Mouse (Mus musculus) midbrain, postnatal 0 days (tissue): ENCODE measurements at regions not wholly inside any gene's neighbourhood (a gene's known extent, or its start where the extent isn't known, plus 50 kb on each side); places are given as distances from the start of the nearest gene placed in this dataset.
"Not testable (repeated sequence)": the region's sequence is repeated elsewhere in the genome, so short reads cannot be mapped to it uniquely, and the experiment has no call there.

Source experiments
- ATAC-seq: fragments of 200-750 bp; cut with Nextera tagmentation; 2 replicates; pipeline ENCODE4 v1.8.0; 2017; ENCODE audit warnings: moderate number of reproducible peaks, mild to moderate bottlenecking, moderate TSS enrichment, moderate library complexity; ENCODE audit not compliant: low FRiP score
- DNase-seq: peaks from one replicate; pipeline ENCODE4 v3.0.0-alpha.2; 2015; ENCODE audit warnings: low spot score
- H3K27ac ChIP-seq: fragments of 300-500 bp; sonication (generic); 2 replicates; pipeline ENCODE4 v1.5.1; 2014; ENCODE audit warnings: low read depth, mild to moderate bottlenecking, low read length, mixed read lengths
- H3K27me3 ChIP-seq: fragments of 300-500 bp; sonication (generic); 2 replicates; pipeline ENCODE4 v1.6.1; 2014; ENCODE audit warnings: low read length, control low read depth, mixed read lengths; ENCODE audit not compliant: insufficient read depth
- H3K36me3 ChIP-seq: fragments of 300-500 bp; sonication (generic); 2 replicates; pipeline ENCODE4 v1.6.1; 2014; ENCODE audit warnings: low read length, control low read depth, mixed read lengths; ENCODE audit not compliant: insufficient read depth
- H3K4me1 ChIP-seq: fragments of 300-500 bp; sonication (generic); 2 replicates; pipeline ENCODE4 v1.6.1; 2014; ENCODE audit warnings: mild to moderate bottlenecking, control low read depth, antibody characterized with exemption, low read length, mixed read lengths; ENCODE audit not compliant: insufficient read depth
- H3K4me2 ChIP-seq: fragments of 300-500 bp; sonication (generic); 2 replicates; pipeline ENCODE4 v1.6.1; 2014; ENCODE audit warnings: low read depth, mild to moderate bottlenecking, low read length, mixed read lengths; ENCODE audit not compliant: poor library complexity, severe bottlenecking
- H3K4me3 ChIP-seq: fragments of 300-500 bp; sonication (generic); 2 replicates; pipeline ENCODE4 v1.5.1; 2014; ENCODE audit warnings: low read depth, mild to moderate bottlenecking, low read length, moderate library complexity
- H3K9ac ChIP-seq: fragments of 300-500 bp; sonication (generic); replicated peaks from 2 replicates; pipeline ENCODE4 v1.6.1; 2014; ENCODE audit warnings: mild to moderate bottlenecking, low read length, moderate library complexity, mixed read lengths; ENCODE audit not compliant: poor library complexity, severe bottlenecking
- H3K9me3 ChIP-seq: fragments of 300-500 bp; sonication (generic); 2 replicates; pipeline ENCODE4 v1.6.1; 2016; ENCODE audit warnings: low read length, control low read depth
- CTCF ChIP-seq: IDR thresholded peaks from 2 replicates; pipeline ENCODE4 v1.5.1; 2016; ENCODE audit warnings: antibody characterized with exemption, mild to moderate bottlenecking
- WGBS: fragments of 180-500 bp; shearing (Covaris S2); extraction: QIAGEN DNeasy Blood & Tissue Kit; methylation state at CpG from one replicate; pipeline ENCODE4 v1.1.7; 2014; 5-methylcytosine and 5-hydroxymethylcytosine counted together

DNA sequence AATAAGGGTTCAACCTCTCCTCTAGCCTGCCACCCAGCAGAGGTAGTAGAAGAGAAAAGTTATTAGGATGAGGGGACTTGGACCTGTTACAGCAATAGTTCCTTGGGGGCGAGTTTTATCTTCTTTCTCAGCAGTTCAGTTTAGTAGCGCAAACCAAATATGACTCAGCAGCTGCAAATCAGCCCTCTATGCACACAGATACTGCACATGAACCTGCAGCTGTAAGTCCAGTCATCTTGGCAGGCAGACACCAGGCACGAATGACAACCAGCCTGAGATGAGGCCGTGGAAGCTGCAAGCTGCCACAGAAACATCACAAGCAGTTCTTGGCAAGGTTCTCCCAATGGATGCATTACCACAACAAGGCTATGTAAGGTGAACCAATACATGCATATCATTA is 327.0 kb upstream of the Akr1e1 start:
- ATAC-seq, result no peak
- TF ChIP-seq CTCF, result no peak
- 77% methylated on average over 4 of the region's 4 CpGs for WGBS

DNA sequence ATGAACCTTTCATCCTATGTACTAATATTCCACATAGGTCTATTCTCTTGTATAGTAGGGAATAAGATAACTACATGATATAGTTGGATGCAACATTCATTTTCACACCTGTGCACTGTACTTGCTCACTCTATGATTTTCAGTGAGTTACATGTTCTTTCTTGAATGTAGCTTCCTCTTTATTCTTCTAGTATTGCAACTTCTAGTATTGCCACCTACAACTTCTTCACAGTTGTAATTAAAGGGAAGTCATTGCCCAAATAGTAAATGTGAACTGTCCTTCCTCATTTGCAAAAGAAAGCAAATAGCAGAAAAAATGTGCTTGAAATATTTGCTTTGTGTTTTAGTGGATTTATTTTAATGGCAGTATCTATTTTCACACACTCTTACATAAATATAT is 330.9 kb upstream of the Akr1e1 start:
- no peak for DNase-seq
- H3K27ac ChIP-seq, result no peak overlapping the region
- no peak overlapping the region for H3K4me3 ChIP-seq
- no peaks in the 10 kb centered on the region for H3K9me3 ChIP-seq
- no peak overlapping the region for H3K4me2 ChIP-seq
- no peaks in the 10 kb centered on the region for H3K4me1 ChIP-seq
- H3K27me3 ChIP-seq, result no peaks in the 10 kb centered on the region
- no peak overlapping the region for H3K9ac ChIP-seq
- no peak for ATAC-seq
- TF ChIP-seq CTCF, result no peak
- H3K36me3 ChIP-seq, result no peaks in the 10 kb centered on the region

More for the DNA sequence above, 327.0 kb upstream of the Akr1e1 start:
- H3K4me1 ChIP-seq, result no peaks in the 10 kb centered on the region
- H3K4me2 ChIP-seq, result no peak overlapping the region
- H3K9me3 ChIP-seq, result no peaks in the 10 kb centered on the region
- H3K36me3 ChIP-seq, result no peaks in the 10 kb centered on the region
- H3K27me3 ChIP-seq, result no peaks in the 10 kb centered on the region
- no peak overlapping the region for H3K9ac ChIP-seq
- no peak overlapping the region for H3K27ac ChIP-seq
- no peak for DNase-seq
- H3K4me3 ChIP-seq, result no peak overlapping the region

DNA sequence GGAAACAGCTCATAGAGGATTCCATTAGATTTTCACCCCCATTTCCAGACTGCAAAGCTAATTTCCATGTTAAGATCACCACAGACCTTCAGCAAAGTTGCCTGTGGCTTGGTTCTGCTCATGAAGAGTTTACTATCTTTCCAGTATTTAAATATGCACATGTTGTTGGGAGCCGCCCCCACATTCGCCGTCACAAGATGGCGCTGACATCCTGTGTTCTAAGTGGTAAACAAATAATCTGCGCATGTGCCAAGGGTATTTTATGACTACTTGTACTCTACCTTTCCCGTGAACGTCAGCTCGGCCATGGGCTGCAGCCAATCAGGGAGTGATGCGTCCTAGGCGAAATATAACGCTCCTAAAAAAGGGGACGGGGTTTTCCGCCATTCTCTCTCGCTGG is 333.5 kb upstream of the Akr1e1 start:
- not testable (repeated sequence) for H3K4me1 ChIP-seq, H3K9ac ChIP-seq, H3K36me3 ChIP-seq, H3K4me3 ChIP-seq, H3K4me2 ChIP-seq, H3K27ac ChIP-seq, H3K27me3 ChIP-seq, H3K9me3 ChIP-seq
- peak; percentile 52 for TF ChIP-seq CTCF
- peak; percentile 23 for DNase-seq
- WGBS, result 7% methylated on average over 5 of the region's 14 CpGs
- peak; percentile 66 for ATAC-seq

DNA sequence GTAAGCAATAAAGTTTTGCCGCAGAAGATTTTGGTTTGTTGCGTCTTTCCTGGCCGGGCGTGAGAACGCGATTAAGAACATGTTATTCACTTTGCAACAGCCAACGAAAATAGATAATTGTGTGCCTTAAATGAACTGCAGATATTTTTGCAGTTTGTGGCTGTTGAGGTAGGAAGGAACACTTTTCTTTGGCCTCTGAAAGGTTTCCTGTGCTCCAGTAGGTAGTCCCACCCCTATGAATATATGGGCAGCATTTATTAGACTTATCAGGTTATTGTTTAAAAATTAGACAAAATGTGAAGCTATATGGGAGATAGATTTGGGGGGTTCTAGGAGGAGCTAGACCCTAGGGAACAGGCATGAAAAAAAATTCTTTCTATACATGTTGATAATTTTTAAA is 334.1 kb upstream of the Akr1e1 start:
- Histone ChIP-seq H3K9me3 (no peaks in the 10 kb centered on the region), H3K36me3 (no peaks in the 10 kb centered on the region), H3K4me1 (no peaks in the 10 kb centered on the region), H3K4me3 (peak overlapping the region; percentile 34), H3K9ac (no peak overlapping the region), H3K27ac (no peak overlapping the region), H3K27me3 (no peaks in the 10 kb centered on the region), H3K4me2 (peak overlapping the region; percentile 48)
- TF ChIP-seq CTCF, result no peak
- 37% methylated on average over 7 of the region's 7 CpGs for WGBS
- DNase-seq (no peak), ATAC-seq (no peak)

DNA sequence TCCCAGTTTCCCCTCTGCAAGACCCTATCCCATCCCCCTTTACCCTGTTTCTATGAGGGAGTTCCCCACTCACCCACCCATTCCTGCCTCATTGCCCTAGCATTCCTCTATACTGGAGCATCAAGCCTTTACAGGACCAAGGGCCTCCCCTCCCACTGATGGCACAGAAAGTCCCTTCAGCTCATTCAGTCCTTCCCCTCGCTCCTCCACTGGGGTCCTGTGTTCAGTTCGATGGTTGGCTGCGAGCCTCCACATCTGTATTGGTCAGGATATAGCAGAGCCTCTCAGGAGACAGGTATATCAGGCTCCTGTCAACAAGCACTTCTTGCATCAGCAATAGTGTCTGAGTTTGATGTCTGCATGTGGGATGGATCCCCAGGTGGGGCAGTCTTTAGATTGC is 346.4 kb upstream of the Akr1e1 start:
- no peak for ATAC-seq
- no peaks in the 10 kb centered on the region for H3K27me3 ChIP-seq
- WGBS, result 87% methylated on average over 3 of the region's 3 CpGs
- H3K36me3 ChIP-seq, result no peaks in the 10 kb centered on the region
- no peak overlapping the region for H3K9ac ChIP-seq
- H3K4me2 ChIP-seq, result no peak overlapping the region
- TF ChIP-seq CTCF, result no peak
- H3K27ac ChIP-seq, result no peak overlapping the region
- no peak for DNase-seq
- no peaks in the 10 kb centered on the region for H3K4me1 ChIP-seq
- H3K9me3 ChIP-seq, result no peaks in the 10 kb centered on the region
- no peak overlapping the region for H3K4me3 ChIP-seq

DNA sequence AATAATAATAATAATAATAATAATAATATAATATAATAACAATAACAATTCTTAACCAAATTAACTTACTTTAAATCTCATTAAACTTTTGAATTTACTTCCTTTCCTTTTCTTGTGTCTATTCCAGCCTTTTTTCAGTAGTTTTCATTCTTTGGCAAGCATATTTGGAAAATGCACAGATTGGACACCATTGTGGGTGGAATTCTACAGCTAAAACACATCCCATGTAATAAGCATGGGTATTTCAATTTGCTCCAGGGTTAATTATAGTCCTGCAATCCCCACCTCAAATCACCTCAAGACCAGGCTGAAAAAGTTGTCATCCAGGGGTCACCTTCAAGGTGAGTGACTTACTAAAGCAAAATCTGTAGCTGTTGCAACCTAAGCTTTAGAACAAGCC is 355.9 kb upstream of the Akr1e1 start:
- H3K9ac ChIP-seq, result no peak overlapping the region
- no peak for TF ChIP-seq CTCF
- no peak overlapping the region for H3K4me3 ChIP-seq
- H3K36me3 ChIP-seq, result no peaks in the 10 kb centered on the region
- no peak for ATAC-seq
- H3K27ac ChIP-seq, result no peak overlapping the region
- no peak for DNase-seq
- no peaks in the 10 kb centered on the region for H3K27me3 ChIP-seq
- H3K4me1 ChIP-seq, result no peaks in the 10 kb centered on the region
- no peaks in the 10 kb centered on the region for H3K9me3 ChIP-seq
- no peak overlapping the region for H3K4me2 ChIP-seq
